Mouse (Mus musculus): ENCODE measurements around the gene Aplp2.

- TF ChIP-seq EP300 (IDR thresholded peaks at IDR 0.05; ENCODE audit: low read depth) (no peak), CTCF (IDR thresholded peaks at IDR 0.05; ENCODE audit: low read depth) (no peak)
Observed at GRCm38 (mm10) chr9:31142924-31143323, 68.7 kb downstream of the Aplp2 start.
